Mouse (Mus musculus): Measurements from ENCODE around the gene Atf7.

Atf7 gene

DNA sequence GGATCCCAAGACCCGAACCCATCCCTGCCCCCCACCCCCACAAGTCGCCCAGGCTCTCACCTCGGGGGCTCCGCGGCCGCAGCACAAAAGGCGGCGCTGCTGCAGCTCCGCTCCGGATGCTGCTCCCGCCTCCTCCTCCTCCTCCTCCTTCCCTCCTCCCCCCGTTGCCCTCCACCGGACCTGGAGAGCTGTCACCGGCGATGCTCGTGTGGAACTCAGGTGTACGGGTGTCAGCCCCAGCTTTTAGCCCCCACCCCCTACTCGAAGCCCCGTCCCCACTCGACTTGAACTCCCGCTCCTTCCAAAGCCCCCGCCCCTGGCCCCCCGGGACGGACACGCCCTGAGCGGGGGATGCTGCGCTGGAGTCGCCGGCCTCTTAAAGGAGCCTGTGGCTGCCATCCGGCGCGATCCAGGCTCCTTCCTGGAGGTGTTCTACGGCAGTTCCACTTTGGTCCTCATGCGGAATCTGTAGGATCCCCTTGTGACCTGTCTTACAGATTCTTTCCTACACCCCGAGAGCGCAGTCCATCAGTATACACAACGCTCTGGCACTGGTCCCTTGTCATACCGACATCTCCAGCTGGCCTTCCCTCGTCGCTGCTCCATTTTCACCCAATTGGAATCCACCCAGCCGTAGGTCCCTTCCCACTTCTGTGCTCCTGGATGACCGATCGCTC is 108.4 kb downstream of the Atf7 start, which contains the start of gene Map3k12:
Gene Map3k12, minus strand, starts transcription at position 337 of the 677 bp plus-strand sequence.
- peak; percentile 84 to 94 for DNase-seq (ENCODE audit: inconsistent age in 2 of 2, low spot score in 1 of 2)

DNA sequence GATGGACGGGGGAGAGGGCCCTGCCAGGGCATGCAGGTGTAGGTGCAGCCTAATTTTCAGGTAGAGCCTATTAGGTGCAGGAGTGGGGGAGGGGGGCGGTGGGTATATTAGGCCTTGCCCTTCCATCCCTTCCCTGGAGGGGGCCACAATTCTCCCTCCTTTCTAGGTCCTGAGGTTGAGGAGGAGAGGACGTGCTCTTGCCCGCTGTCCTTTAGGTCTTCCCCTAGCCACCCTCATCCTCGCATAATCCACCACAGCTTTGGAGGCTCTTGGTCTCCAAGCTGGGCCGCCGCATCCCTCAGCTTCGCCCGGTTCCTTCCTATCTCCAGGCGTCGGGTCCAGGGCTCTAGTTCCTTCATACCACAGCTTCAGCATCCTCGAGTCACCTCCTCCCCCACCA is 109.0 kb downstream of the Atf7 start:
- no peak for DNase-seq (ENCODE audit: inconsistent age in 2 of 2, low spot score in 1 of 2)

DNA sequence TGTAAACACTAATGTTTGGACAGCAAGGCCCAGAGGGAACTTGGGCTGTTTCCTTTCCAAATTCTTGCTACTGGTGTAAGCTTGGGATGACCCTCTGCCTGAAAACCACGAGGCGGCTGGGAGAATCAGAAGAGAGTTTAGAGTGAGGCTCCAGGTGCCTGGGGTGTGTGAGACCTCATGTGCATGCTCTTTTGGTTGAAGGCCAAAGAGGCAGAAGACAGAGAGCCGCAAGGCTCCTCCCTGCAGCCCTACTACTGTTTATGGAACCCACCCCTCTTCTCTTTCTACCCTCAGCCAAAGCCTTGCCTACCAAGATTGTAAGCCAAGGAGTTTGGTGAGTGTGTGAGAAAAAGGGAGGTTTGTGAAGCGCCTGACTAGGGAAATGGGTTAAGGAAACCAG is 109.5 kb downstream of the Atf7 start:
- peak in 1 of 2 experiments; percentile 43 for DNase-seq (ENCODE audit: inconsistent age in 2 of 2, low spot score in 1 of 2)

DNA sequence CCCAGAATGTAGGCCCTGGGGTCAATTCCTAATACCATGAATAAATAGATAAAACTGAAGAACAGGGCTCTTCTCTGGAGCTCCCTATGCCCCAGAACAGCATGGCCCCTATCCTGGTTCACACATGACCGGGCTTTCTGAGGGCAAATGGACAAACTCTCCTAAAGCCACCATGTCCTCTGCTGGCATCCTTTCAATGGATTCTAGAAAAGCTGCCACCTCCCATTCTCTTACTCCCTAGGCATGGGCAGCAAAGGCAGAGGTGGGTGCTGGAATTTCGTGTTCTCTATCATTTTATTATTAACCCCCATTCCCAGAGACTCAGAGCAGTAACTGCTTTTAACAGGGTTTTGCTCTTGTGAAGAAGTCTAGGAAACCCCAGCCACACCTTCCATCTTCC is 110.0 kb downstream of the Atf7 start:
- DNase-seq (ENCODE audit: inconsistent age in 2 of 2, low spot score in 1 of 2), result no peak

DNA sequence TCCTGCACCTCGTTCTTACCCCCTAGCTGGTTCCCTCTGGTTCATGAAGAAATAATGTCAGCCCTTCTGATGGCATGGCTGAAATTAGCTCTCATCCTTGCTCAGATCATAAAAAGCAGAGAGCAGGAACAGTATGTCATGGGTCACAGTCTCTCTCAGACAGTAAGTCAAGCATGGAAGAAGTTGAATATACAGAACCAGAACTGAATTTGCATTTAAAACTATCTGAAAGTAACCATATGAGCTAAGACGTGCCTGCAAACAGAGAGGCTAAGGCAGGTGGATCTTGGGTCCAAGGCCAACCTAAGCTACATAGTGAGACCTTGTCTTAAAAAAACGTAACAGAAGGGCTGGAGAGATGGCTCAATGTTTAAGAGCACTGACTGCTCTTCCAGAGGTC is 112.3 kb downstream of the Atf7 start:
- no peak for DNase-seq (ENCODE audit: inconsistent age in 2 of 2, low spot score in 1 of 2)

DNA sequence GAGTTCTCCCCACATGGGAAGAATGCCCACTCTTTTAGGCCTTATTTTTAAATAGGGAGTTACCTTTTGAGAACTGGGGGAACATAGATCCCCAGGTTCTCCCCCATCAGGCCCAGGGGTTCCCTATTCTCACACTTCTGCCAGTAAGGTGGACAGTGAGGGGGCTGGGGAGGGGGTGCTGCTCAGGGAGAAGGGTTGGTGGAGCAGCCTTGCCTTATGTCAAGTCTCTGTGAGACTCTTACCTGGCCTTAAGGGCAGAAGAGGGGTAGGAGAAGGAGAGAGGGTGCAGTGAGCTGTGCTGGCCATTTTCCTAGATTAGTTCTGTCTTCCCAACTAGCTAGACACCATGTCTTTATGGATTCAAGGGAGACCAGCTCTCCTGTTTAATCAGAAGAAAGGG is 112.8 kb downstream of the Atf7 start:
- DNase-seq (ENCODE audit: inconsistent age in 2 of 2, low spot score in 1 of 2), result no peak

DNA sequence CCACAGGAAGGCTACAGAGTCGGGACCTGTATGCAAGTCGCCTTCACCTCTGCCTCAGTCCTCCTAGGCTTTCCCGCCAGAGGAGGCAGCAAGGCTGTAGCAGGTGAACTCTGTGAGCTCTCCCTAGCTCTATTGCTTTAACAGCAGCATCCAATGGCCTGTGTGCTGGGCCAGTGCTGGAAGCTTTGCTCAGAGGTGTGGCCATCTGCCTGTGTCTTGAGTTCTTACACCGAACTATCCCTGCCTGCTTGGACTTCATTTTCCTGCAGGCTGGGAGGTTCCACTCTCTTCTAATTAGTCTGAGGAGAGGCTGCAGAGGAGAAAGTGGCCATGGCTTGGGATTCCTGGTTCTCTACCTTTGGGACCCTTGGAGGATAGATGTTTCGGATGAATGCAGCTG is 113.3 kb downstream of the Atf7 start:
- no peak for DNase-seq (ENCODE audit: inconsistent age in 2 of 2, low spot score in 1 of 2)

DNA sequence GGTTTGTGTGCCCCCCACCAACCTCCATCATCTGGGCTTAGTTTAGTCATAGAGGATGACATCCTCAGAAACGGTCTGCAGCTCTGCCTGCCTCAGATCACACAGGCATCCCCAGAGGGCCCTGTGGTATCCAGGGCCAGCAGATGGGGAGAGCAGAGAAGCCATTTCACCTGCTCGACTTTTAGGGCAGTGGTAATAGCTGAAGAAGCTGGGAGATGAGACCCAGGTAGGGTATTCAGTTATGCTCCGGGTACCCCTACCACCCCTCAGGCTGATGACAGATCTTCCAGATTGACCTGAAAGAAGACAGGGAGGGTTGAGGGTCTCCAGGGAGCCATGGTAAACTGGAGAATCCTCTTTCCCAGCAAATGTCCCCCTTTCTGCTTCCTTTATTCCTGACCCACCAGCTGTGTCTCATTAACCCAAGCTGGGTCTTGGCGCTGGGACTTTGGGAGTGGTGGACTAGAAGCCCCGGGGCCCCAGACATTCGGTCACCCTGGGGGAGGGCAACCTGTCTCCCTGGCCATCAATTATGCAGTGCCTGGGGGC is 113.9 kb downstream of the Atf7 start:
- no peak for DNase-seq (ENCODE audit: inconsistent age in 2 of 2, low spot score in 1 of 2)

DNA sequence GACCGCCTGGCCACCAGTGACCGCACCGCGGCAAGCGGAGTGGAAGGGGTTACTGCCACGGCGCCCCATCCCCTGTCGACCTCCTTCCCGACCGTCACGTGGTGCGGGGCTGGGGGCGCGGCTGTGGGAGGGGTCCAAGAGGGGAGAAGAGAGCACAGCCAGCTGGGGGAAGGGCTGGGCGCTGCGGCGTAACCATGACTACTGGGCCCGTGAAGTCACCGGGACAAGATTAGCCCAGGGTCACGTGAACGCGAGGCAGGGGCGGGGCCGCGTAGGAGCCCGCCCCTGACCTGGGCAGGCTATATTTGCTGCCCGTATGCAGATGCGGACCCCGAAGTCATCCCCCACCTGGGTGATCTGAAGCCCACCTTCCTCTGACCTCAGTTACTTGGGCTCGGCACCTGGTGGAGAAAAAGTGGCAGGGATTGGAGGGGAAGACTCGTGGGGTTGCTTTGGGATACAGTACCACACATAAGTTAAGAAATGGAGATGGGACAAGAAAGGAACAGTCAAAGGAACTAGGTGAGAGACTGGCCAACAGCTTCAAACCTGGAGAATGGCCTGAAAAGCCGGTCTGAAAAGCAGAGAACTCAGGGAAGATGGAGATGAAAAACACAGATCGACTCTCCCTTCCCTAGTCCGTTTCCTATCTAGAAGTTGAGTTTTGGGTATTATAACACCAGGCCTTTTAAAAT is 114.5 kb downstream of the Atf7 start:
- peak; percentile 91 to 95 for DNase-seq (ENCODE audit: inconsistent age in 2 of 2, low spot score in 1 of 2)

DNA sequence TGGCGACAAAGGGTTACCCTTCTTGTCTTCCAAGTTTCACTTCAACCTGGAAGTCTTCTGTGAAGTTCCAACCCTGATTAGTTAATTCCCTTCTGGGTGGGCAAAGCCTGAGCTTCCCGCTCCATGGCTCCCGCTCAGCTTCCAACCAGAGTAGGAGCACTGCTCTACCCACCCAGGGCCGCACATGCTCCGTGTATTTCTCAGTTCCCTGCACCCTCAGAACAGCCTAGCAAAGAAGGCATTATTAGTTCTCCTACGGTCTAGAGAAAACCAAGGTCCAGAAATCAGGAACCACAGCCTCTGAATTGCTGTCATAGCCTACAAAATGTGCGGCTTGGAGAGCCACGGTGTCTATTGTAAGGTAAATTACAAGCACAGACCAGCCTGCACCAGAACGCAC is 115.2 kb downstream of the Atf7 start:
- DNase-seq (ENCODE audit: inconsistent age in 2 of 2, low spot score in 1 of 2), result peak in 1 of 2 experiments; percentile 69

DNA sequence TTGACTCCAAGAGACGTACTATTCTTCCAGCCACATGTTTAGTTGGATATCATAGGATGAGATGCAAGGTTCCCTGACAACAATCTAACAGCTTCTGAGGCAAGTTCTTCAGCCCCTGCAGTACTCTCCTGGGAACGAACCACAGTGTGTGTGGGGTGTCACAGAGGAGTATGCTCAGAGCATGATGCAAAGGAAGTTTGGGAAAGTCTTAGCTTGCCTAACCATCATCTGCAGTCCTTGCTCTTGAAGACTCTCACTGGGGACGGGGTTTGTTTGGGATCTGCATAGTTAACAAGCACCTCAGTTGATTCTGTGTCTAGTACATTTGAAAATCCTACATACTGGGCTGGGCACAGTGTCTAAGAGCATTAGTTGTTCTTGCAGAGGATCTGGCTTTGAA is 116.9 kb downstream of the Atf7 start:
- no peak for DNase-seq (ENCODE audit: inconsistent age in 2 of 2, low spot score in 1 of 2)

DNA sequence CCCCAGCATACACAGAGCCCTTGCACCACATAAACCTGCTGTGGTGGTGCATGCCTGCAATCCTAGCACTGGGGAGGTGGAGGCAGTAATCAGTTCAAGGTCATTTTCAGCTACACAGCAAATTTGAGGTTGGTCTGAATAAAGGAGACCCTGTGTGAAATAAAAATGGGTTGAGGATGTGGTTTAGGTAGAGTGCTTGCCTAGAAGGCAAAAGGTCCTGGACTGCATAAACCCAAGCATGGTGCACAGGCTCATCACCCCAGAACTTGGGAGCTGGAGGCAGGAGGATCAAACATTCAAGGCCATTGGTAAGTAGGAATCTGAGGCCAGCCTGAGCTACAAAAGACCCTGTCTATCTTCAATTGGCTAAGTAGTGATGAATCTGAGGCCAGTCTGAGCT is 117.7 kb downstream of the Atf7 start:
- no peak for DNase-seq (ENCODE audit: inconsistent age in 2 of 2, low spot score in 1 of 2)

DNA sequence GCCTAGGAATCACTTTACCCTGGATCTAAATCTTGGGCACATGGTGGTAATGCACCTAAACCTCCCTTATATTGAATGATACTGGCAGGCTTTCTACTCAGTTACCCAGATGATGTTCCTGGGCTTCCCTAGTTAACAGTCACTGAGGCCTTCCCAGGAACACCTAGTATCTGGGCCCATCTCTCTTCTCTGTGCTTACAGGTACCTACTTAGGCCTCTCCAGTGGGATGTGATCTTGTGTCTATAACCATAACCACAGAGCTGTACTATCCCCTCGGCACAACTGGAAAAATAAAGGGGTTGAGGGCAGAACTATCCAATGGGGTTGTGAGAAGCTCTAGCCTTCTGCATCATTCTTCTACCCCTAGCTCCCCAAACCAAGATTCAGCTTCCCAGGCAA is 118.4 kb downstream of the Atf7 start:
- no peak for DNase-seq (ENCODE audit: inconsistent age in 2 of 2, low spot score in 1 of 2)

DNA sequence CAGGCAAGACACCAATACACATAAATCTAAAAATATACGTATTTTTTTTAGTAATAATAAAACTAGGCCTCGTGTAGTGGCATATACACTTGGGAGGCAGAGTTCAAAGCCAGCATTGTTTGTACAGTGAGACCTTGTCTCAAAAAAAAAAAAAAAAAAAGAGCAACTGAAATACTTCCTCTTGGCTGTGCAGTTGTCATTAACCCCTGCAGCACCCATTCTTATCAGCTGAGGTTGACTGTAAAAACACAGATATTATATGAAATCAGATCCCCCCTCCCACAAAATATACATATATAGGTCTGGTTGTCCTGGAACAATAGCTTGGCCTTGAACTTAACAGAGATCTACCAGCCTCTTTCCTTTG is 118.8 kb downstream of the Atf7 start:
- DNase-seq (ENCODE audit: inconsistent age in 2 of 2, low spot score in 1 of 2), result no peak

DNA sequence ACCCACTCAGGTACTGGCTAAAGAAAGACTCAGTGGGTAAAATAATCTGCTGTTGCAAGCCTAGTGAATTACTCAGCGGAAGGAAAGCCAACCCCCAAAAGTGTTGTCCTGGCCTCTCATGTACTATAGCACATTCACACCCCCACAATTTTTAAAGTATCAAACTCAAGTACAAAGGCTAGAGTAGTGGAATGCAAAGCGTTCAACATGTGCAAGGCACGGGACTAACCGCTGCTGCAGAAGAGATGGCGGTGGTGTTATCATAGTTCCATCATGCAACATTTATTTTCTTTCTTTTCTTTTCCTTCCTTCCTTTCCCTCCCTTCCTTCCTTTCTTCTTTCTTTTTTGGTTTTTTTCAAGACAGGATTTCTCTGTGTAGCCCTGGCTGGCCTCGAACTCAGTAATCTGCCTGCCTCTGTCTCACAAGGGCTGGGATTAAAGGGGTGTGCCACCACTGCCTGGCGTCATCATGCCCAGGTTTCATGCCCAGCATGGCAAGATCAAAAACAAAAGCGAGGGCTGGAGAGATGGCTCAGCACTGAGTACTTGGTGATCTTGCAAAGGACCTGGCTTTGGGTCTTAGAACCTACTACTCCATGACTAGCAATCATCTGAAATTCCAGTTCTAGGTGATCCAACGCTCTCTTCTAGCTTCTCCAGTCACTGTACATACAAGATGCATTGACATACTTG is 119.3 kb downstream of the Atf7 start:
- no peak for DNase-seq (ENCODE audit: inconsistent age in 2 of 2, low spot score in 1 of 2)

DNA sequence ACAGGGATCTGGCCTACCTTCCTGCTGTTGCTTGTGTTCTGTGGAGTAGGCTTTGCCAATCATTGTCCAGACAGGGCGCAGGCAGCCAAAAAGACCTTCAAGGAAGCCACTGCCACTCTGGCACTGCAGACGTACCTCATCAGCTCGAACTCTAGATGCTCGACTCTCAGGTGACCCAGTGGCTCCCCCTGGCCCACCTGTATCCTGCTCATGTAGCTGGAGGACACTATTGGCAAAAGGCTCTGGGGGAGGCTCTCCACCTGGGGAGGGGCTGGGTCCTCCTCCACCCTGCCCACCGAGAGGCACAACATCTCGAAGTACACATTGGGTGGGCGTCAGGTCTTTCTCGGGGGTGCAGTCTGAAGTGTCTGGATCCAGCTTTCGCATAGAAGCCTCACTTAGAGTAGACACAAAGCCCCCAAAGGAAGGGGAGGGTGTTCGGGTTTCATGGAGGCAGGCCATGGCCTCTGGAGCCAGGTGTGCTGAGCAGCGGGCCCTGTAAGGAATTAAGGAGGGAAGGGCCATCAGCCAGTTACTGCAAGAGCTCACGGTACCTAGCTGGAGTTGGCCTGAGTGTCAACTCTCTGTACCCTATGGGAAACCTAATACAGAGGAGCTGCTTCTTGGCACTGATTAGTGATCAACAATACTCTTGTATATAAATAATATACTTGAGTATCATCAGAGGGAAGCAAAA is 120.0 kb downstream of the Atf7 start:
- no peak for DNase-seq (ENCODE audit: inconsistent age in 2 of 2, low spot score in 1 of 2)

DNA sequence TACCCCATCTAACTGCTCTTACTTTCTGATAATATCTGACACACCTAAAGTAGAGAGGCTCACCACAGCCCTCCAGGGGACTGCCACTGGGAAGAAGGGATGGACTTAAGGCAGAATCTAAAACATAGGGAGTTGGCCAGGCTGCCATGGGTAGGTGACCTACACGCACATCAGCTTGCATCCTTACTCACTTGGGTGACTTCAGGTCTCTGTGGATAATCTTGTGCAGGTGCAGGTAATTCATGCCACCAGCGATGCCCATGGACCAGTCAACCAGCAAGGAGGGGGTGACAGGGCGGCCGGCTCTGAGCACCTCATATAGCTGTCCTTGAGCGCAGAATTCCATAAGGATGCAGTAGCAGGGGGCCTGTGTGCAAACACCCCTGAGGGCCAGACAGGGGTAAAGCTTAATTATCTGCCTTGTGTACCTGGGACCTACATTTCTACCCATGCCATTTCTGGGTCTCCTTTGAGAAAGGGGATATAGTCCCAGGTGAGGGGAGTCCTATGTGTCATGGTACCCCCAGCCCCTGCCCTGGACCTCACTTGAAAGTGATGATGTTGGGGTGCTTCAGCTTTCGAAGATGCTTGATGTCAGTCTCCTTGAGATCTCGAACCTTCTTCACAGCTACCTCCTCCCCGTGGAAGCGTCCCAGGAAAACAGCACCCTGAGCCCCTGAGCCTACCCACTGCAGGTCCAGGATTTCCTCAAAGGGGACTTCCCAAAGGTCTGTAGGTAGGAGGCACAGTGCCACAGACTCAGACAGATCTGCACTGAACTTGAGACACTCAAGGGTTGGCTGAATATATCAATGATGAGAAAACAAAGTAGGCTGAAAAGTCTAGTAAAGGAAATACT is 121.1 kb downstream of the Atf7 start:
- peak in 1 of 2 experiments; percentile 34 for DNase-seq (ENCODE audit: inconsistent age in 2 of 2, low spot score in 1 of 2)

DNA sequence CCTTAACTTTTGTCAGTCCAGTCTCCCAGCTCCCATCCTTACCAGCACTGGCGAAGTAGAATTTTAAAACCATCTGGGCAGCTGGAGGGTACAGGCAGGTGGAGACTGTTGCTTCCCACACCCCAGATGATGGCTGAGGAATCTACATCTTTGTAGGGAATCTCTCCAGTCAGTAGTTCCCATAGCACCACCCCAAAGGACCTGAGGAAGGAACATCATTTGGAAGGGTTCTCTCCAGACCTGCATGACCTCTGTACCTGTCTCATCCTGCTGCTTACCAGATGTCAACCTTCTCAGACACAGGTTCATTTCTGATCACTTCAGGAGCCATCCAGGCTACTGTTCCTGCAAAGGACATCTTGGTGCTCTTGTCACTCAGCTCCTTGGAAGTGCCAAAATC is 121.8 kb downstream of the Atf7 start, which contains the start of gene Gm10337:
Gene Gm10337, plus strand, starts transcription at position 276 of the 400 bp plus-strand sequence.
- DNase-seq (ENCODE audit: inconsistent age in 2 of 2, low spot score in 1 of 2), result peak in 1 of 2 experiments; percentile 26

DNA sequence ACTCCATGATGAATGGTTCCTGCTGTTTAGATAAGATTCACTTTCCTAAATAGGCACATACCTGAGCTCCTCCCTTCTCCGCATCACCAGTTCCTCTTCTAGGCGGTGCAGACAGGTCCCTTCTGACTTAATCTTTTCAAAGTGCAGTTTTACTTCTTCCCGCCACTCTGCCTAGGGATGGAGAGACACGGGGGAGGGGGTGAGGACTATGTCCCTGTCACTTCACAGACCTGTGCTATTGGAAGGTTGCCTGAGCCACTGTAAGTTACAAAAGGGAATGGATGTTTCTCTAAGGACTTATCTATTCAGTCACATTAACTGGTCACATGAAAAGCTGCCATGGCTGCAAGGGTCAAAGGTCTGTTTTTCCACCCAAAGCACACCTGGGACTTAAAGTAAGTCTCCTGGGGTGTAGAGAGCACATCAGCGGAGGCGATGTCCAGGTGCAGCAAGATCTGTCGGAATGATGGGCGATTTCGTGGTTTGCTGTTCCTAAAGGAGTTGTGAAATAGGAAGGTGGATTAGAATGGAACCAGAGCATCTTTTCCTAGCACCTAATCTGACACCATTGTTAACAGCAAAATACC is 122.9 kb downstream of the Atf7 start:
- peak in 1 of 2 experiments; percentile 37 for DNase-seq (ENCODE audit: inconsistent age in 2 of 2, low spot score in 1 of 2)

Data from adrenal gland, adult (tissue).